Mouse (Mus musculus): ENCODE results near the gene Gm47969. TPM values are rescaled to one million over a fixed set of nuclear protein-coding genes. Genes with fewer than 3 reads are reported as not detected.
"Not testable (repeated sequence)": the region's sequence is repeated elsewhere in the genome, so short reads cannot be mapped to it uniquely, and the experiment has no call there.

Gm47969 gene
- polyA plus RNA-seq (2015; fragmentation: Nextera tagmentation; extraction: Ambion mirVana), result not detected in 2 replicates

DNA sequence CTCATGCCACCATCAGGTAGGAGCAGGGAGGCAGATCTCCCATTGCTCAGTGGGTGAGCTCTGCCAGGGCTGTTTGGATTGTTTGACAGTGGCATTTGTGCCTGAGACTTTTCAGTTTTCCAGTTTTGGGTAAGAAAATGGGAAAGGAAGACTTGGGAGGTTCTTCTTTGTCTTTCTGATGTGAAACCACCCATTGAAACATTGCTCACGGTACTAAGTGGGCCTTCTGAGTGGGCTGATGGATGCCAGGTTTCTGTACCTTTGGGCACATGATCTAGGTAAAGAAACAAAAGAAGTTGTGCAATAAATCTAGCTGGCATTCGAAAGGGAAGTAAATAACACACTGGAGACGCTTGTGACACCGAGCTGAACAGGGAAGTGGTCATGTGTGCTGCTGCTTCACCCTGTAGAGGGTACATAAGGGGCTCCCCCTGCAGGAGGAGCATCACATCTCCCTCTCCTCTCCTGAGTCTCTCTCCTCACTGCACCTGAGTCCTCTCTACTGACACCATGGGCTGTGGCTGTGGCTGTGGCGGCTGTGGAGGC is at the start of gene Gm47969:
TSS of gene Gm47969 (plus strand) at position 51 of the 546 bp plus-strand sequence.
- no peak for ATAC-seq
- H3K27ac ChIP-seq (ENCODE audit: low read length), result no peak within 1 kb of the TSS
- H3K27me3 ChIP-seq (replicated peaks; ENCODE audit: control insufficient read depth, insufficient read depth, low read length), result no peaks in the 10 kb centered on the region
- H3K9ac ChIP-seq (ENCODE audit: low read depth, low read length), result no peak within 1 kb of the TSS
- H3K4me2 ChIP-seq (ENCODE audit: low read depth, low read length), result no peak within 1 kb of the TSS
- WGBS, result 75% methylated on average over 5 of the region's 5 CpGs
- no peaks in the 10 kb centered on the region for H3K9me3 ChIP-seq (ENCODE audit: control insufficient read depth, low read length)
- H3K36me3 ChIP-seq (ENCODE audit: control insufficient read depth, insufficient read depth, low read length), result no peaks in the 10 kb centered on the region
- H3K4me3 ChIP-seq (ENCODE audit: low read length), result no peak within 1 kb of the TSS
- no peaks in the 10 kb centered on the region for H3K4me1 ChIP-seq (ENCODE audit: control insufficient read depth, insufficient read depth, low read length)

DNA sequence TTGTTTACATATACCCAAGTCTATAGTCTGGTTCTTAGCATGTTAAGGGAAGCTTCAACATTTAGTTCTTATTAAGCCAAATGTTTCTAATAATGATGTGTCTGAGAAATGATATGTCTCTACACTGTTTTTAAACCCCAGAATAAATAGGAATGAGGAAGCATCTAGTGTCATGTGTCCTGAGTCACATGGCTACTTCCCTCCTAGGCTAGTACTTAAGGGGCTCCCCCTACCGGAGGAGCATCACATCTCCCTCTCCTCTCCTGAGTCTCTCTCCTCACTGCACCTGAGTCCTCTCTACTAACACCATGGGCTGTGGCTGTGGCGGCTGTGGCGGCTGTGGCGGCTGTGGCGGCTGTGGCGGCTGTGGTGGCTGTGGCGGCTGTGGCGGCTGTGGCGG is 44.4 kb upstream of the Gm47969 start, which contains the start of gene Gm47959:
TSS of gene Gm47959 (plus strand) at position 243 of the 400 bp plus-strand sequence.
- H3K4me3 ChIP-seq (ENCODE audit: low read length); H3K36me3 ChIP-seq (ENCODE audit: control insufficient read depth, insufficient read depth, low read length); H3K9me3 ChIP-seq (ENCODE audit: control insufficient read depth, low read length); H3K4me2 ChIP-seq (ENCODE audit: low read depth, low read length); H3K4me1 ChIP-seq (ENCODE audit: control insufficient read depth, insufficient read depth, low read length); H3K9ac ChIP-seq (ENCODE audit: low read depth, low read length); H3K27me3 ChIP-seq (replicated peaks; ENCODE audit: control insufficient read depth, insufficient read depth, low read length); ATAC-seq; H3K27ac ChIP-seq (ENCODE audit: low read length): not testable (repeated sequence)
- WGBS, result 95% methylated on average over 6 of the region's 9 CpGs

DNA sequence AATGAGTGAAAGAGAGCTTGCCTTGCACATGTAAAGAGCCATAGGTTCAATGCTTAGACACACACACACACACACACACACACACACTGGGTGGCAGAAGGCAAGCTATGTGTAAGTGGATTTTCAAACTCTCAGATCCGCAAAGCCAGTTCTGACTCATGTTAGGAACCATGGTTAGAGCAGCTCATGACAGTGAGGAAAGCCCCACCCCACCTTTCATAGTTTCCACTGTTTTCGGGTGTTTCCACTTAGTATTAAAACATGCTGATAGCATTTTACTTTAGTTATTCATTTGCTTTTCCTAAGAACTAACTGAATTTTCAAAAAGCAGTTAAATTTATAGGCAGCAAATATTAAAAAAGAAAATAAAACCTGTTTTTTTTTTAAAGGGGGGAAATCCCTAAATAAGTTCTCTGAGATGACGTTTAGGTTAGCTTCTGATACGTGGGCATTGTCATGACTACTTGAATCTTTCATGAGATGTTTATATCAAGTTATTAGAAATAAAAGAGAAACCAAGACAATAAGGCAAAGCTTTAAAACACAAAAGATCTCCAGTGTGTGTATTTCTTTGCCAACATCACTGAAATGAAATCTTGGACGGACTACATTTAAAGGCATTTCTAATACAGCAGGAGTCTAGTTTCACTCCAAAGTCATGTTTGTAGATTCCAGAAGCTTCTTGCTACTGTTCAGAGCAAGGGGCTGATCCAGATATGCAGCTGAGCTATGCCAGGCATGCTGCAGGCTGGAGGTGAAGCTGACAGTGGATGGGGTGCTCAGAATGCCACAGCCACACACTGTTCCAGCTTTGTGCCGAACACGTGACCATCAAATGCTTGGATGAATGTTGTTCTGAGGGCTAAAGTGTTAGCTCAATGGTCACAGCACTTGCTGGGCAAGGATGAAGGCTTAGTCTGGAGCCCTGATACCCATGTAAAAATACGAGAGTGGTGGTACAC is 38.2 kb upstream of the Gm47969 start:
- no peak overlapping the region for H3K4me3 ChIP-seq (ENCODE audit: low read length)
- H3K4me2 ChIP-seq (ENCODE audit: low read depth, low read length), result no peak overlapping the region
- ATAC-seq, result no peak
- H3K36me3 ChIP-seq (ENCODE audit: control insufficient read depth, insufficient read depth, low read length), result no peaks in the 10 kb centered on the region
- no peak overlapping the region for H3K9ac ChIP-seq (ENCODE audit: low read depth, low read length)
- H3K27me3 ChIP-seq (replicated peaks; ENCODE audit: control insufficient read depth, insufficient read depth, low read length), result no peaks in the 10 kb centered on the region
- H3K9me3 ChIP-seq (ENCODE audit: control insufficient read depth, low read length), result no peaks in the 10 kb centered on the region
- H3K27ac ChIP-seq (ENCODE audit: low read length), result no peak overlapping the region
- 80% methylated on average over 8 of the region's 8 CpGs for WGBS
- no peaks in the 10 kb centered on the region for H3K4me1 ChIP-seq (ENCODE audit: control insufficient read depth, insufficient read depth, low read length)

DNA sequence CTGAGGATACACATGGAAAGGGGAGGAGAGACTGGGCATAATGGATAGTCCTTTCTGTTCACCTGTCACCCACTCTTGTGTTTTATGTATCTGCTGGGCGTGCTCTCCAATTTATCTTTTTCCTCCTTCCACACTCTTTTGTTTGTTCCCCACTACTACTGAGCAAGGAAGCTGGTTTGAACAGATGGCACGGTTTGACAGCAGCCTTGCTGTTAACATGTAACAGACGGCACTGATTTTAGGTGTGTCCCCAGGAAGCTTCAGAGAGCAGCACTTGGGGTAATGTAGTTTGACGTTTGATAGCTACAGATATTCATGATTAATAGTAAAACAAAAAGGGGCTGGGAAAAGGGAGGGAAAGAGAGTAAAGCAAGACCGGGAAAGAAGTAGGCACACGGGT is 37.3 kb upstream of the Gm47969 start:
- 52% methylated on average over 6 of the region's 6 CpGs for WGBS
- ATAC-seq, result no peak
- Histone ChIP-seq H3K9me3 (ENCODE audit: control insufficient read depth, low read length) (no peaks in the 10 kb centered on the region), H3K27me3 (replicated peaks; ENCODE audit: control insufficient read depth, insufficient read depth, low read length) (no peaks in the 10 kb centered on the region), H3K4me1 (ENCODE audit: control insufficient read depth, insufficient read depth, low read length) (no peaks in the 10 kb centered on the region), H3K4me2 (ENCODE audit: low read depth, low read length) (no peak overlapping the region), H3K36me3 (ENCODE audit: control insufficient read depth, insufficient read depth, low read length) (no peaks in the 10 kb centered on the region), H3K27ac (ENCODE audit: low read length) (no peak overlapping the region), H3K4me3 (ENCODE audit: low read length) (no peak overlapping the region), H3K9ac (ENCODE audit: low read depth, low read length) (no peak overlapping the region)

DNA sequence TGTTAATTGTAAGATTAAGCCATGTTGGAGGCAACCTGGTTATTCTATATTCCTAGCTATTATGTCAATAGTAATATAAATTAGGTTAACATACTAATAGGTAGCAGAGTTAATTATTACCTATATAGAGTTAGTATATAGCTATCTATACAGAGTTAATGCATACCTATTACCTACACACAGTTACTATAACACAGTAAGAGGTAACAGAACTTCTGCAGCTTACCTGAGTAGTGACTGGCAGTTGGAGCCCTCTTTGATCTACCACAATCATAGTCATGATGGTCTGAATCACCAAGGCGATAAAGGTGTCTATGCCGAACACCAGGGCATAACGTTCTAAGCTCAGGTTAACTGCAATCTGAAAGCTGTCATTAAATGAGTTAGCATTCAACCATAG is 30.3 kb upstream of the Gm47969 start:
- no peaks in the 10 kb centered on the region for H3K4me1 ChIP-seq (ENCODE audit: control insufficient read depth, insufficient read depth, low read length)
- ATAC-seq, result peak; percentile 62; the same call in 1 of the 2 replicates
- H3K9ac ChIP-seq (ENCODE audit: low read depth, low read length), result no peak overlapping the region
- H3K4me3 ChIP-seq (ENCODE audit: low read length), result no peak overlapping the region
- H3K27ac ChIP-seq (ENCODE audit: low read length), result no peak overlapping the region
- no peaks in the 10 kb centered on the region for H3K36me3 ChIP-seq (ENCODE audit: control insufficient read depth, insufficient read depth, low read length)
- 79% methylated on average over 3 of the region's 3 CpGs for WGBS
- no peaks in the 10 kb centered on the region for H3K27me3 ChIP-seq (replicated peaks; ENCODE audit: control insufficient read depth, insufficient read depth, low read length)
- no peaks in the 10 kb centered on the region; the same call in 1 of the 2 replicates for H3K9me3 ChIP-seq (ENCODE audit: control insufficient read depth, low read length)
- H3K4me2 ChIP-seq (ENCODE audit: low read depth, low read length), result no peak overlapping the region

DNA sequence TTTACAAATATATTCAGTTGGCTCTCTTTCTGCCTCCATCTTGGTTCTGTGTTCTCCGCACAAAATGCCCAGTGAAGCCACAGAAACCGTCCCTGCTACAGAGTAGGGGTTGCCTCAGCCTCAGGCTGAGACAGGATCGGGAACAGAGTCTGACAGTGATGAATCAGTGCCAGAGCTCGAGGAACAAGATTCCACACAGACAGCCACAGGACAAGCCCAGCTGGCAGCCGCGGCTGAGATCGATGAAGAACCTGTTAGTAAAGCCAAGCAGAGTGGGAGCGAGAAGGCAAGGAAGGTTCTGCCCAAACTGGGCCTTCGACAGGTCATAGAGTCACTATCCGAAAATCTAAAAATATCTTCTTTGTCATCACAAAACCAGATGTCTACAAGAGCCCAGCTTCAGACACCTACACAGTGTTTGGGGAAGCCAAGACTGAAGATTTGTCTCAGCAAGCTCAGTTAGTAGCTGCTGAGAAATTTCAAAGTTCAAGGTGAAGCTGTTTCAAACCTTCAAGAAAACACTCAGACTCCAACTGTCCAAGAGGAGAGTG is 29.3 kb upstream of the Gm47969 start:
- Histone ChIP-seq H3K27me3 (replicated peaks; ENCODE audit: control insufficient read depth, insufficient read depth, low read length) (no peaks in the 10 kb centered on the region), H3K4me2 (ENCODE audit: low read depth, low read length) (no peak overlapping the region), H3K9me3 (ENCODE audit: control insufficient read depth, low read length) (no peaks in the 10 kb centered on the region; the same call in 1 of the 2 replicates), H3K36me3 (ENCODE audit: control insufficient read depth, insufficient read depth, low read length) (no peaks in the 10 kb centered on the region), H3K9ac (ENCODE audit: low read depth, low read length) (no peak overlapping the region), H3K4me1 (ENCODE audit: control insufficient read depth, insufficient read depth, low read length) (no peaks in the 10 kb centered on the region), H3K27ac (ENCODE audit: low read length) (no peak overlapping the region), H3K4me3 (ENCODE audit: low read length) (no peak overlapping the region)
- no peak for ATAC-seq
- 77% methylated on average over 10 of the region's 10 CpGs for WGBS

DNA sequence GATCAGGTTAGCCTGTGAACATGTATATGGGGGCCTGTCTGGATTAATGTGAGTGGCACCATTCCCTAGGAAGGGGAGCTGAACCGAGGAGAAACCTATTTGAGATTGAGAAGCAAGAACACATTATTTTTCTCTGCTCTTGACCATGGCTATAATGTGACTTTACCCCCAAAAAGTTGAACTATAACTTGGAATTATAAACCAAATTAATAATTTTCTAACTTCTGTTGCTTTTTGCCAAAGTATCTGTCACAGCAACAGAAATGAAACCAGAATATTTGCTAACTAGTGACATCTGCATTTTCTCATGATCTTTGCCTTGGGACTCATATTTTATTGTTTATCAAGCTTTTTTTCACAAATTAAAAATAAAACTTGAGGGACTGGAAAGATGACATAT is 28.2 kb upstream of the Gm47969 start:
- H3K9ac ChIP-seq (ENCODE audit: low read depth, low read length), result no peak overlapping the region
- H3K27ac ChIP-seq (ENCODE audit: low read length), result no peak overlapping the region
- no peak overlapping the region for H3K4me3 ChIP-seq (ENCODE audit: low read length)
- H3K36me3 ChIP-seq (ENCODE audit: control insufficient read depth, insufficient read depth, low read length), result no peaks in the 10 kb centered on the region
- WGBS, result 62% methylated on average over 1 of the region's 1 CpGs
- H3K4me1 ChIP-seq (ENCODE audit: control insufficient read depth, insufficient read depth, low read length), result no peaks in the 10 kb centered on the region
- no peaks in the 10 kb centered on the region; the same call in 1 of the 2 replicates for H3K9me3 ChIP-seq (ENCODE audit: control insufficient read depth, low read length)
- no peaks in the 10 kb centered on the region for H3K27me3 ChIP-seq (replicated peaks; ENCODE audit: control insufficient read depth, insufficient read depth, low read length)
- no peak overlapping the region for H3K4me2 ChIP-seq (ENCODE audit: low read depth, low read length)
- no peak for ATAC-seq

DNA sequence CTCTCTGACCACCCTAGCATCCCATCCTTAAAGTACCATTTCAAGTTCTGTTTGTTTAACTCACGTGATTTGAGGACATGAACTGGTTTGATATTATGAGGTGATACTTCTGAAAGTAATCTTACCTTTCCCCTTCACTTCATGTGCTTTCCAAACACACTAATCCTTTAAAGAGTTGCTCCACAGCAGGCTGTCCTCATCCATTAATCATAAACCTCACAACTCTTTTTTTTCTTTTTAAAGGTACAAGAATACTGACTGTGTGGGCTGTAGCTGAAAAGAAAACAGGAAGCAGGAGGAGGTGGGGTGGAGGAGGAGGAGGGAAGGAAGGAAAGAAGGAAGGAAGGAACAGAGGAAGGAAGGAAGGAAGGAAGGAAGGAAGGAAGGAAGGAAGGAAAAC is 12.8 kb upstream of the Gm47969 start:
- WGBS, result 29% methylated on average over 1 of the region's 1 CpGs
- H3K9ac ChIP-seq (ENCODE audit: low read depth, low read length), result no peak overlapping the region
- no peaks in the 10 kb centered on the region for H3K9me3 ChIP-seq (ENCODE audit: control insufficient read depth, low read length)
- no peaks in the 10 kb centered on the region for H3K4me1 ChIP-seq (ENCODE audit: control insufficient read depth, insufficient read depth, low read length)
- H3K36me3 ChIP-seq (ENCODE audit: control insufficient read depth, insufficient read depth, low read length), result no peaks in the 10 kb centered on the region
- H3K27me3 ChIP-seq (replicated peaks; ENCODE audit: control insufficient read depth, insufficient read depth, low read length), result no peaks in the 10 kb centered on the region
- H3K27ac ChIP-seq (ENCODE audit: low read length), result no peak overlapping the region
- no peak overlapping the region for H3K4me3 ChIP-seq (ENCODE audit: low read length)
- ATAC-seq, result no peak; the same call in 1 of the 2 replicates
- H3K4me2 ChIP-seq (ENCODE audit: low read depth, low read length), result no peak overlapping the region

DNA sequence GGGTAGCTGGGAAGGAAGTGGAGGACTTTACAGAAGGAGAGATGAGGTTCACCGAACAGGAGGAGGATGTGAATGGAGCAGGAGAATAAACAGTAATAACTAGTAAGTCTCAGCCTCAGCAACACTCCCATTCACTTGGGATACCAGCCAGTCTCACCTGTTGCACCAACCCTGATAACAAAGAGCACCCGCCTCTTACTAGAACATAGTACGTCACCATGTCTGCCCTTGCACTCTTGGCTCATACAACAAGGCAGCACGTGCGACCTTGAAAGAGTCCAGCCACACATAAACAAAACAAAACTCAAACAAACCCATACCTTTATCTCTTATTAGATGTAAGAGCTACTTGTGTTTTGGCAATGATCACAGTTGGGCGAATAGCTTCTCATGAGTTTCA is 12.2 kb upstream of the Gm47969 start:
- no peak overlapping the region for H3K9ac ChIP-seq (ENCODE audit: low read depth, low read length)
- no peak overlapping the region for H3K4me2 ChIP-seq (ENCODE audit: low read depth, low read length)
- WGBS, result 73% methylated on average over 6 of the region's 6 CpGs
- no peak overlapping the region for H3K27ac ChIP-seq (ENCODE audit: low read length)
- H3K9me3 ChIP-seq (ENCODE audit: control insufficient read depth, low read length), result no peaks in the 10 kb centered on the region
- H3K4me1 ChIP-seq (ENCODE audit: control insufficient read depth, insufficient read depth, low read length), result no peaks in the 10 kb centered on the region
- no peaks in the 10 kb centered on the region for H3K27me3 ChIP-seq (replicated peaks; ENCODE audit: control insufficient read depth, insufficient read depth, low read length)
- no peak for ATAC-seq
- H3K36me3 ChIP-seq (ENCODE audit: control insufficient read depth, insufficient read depth, low read length), result no peaks in the 10 kb centered on the region
- H3K4me3 ChIP-seq (ENCODE audit: low read length), result no peak overlapping the region

All from intestine, embryonic 16.5 days (tissue).